In genomic region chr4:69596992-69597541, GRCm38 (mm10) we compare ENCODE assay signal across 19 mouse cellular contexts.
DNase-seq lines count a peak whose midpoint lies in the region; ATAC-seq lines count a peak whose summit lies in the region.
"Had no signal": no experiment of that assay in that cellular context is flagged by ENCODE, and none has a peak within 500 bp of the region (broad histone marks: within the 10 kb centered on the region; RNA-seq: fewer than 3 reads in every experiment).

No protein-coding gene starts in this region.

- H3K9ac ChIP-seq in forebrain, embryonic 11.5 days (ENCODE audit: low read length) = no peak overlapping the region
- H3K9ac ChIP-seq in hindbrain, embryonic 12.5 days = no peak overlapping the region
- no peak overlapping the region for H3K9ac ChIP-seq in midbrain, embryonic 13.5 days (replicated peaks)
- H3K9ac ChIP-seq: heart, embryonic 13.5 days; liver, embryonic 12.5 days; stomach, embryonic 15.5 days had no signal

- WGBS in forebrain, embryonic 11.5 days = 34% methylated on average over 6 of the region's 6 CpGs
- whole genome bisulfite sequencing in hindbrain, embryonic 12.5 days = 31% methylated on average over 6 of the region's 6 CpGs
- 26% methylated on average over 6 of the region's 6 CpGs for WGBS in midbrain, embryonic 13.5 days

- peak; percentile 7 for DNase-seq in embryo, embryonic 10.5 days (ENCODE audit: low spot score)
- no peak for DNase-seq in forebrain, embryonic 11.5 days (ENCODE audit: low spot score)
- DNase-seq in heart, adult 8-10 months (ENCODE audit: low spot score) = no peak
- DNase-seq in retina, embryonic 14.5 days (ENCODE audit: low spot score) = no peak
- no peak for DNase-seq in ovary, postnatal 36 days (ENCODE audit: low spot score)
- DNase-seq: adrenal gland, adult 8-10 months; cerebellum, postnatal 14 days; gastrocnemius, postnatal 36 days; heart, postnatal 4 days; kidney, adult 18-20 months; kidney, postnatal 25 days; retina, postnatal 1 day had no signal

- no peak overlapping the region for H3K27ac ChIP-seq in forebrain, embryonic 11.5 days (ENCODE audit: low read depth, low read length)
- no peak overlapping the region for H3K27ac ChIP-seq in hindbrain, embryonic 12.5 days
- H3K27ac ChIP-seq in midbrain, embryonic 13.5 days = 0 out of 2 replicates have a peak overlapping the region, but pooled peaks have one; percentile 25
- H3K27ac ChIP-seq: heart, embryonic 13.5 days; liver, embryonic 12.5 days; stomach, embryonic 15.5 days had no signal

- ATAC-seq in forebrain, embryonic 11.5 days (replicated peaks; ENCODE audit: low FRiP score) = peak; percentile 66
- peak; percentile 73 for ATAC-seq in hindbrain, embryonic 12.5 days (ENCODE audit: low FRiP score)
- peak; percentile 71 for ATAC-seq in midbrain, embryonic 13.5 days
- ATAC-seq: CD4-positive, CD25-positive, alpha-beta regulatory T cell, adult 4 months; liver, embryonic 12.5 days had no signal

- H3K27me3 ChIP-seq in forebrain, embryonic 11.5 days (ENCODE audit: control insufficient read depth, insufficient read depth, low read length) = no peaks in the 10 kb centered on the region
- H3K27me3 ChIP-seq in hindbrain, embryonic 12.5 days = no peaks in the 10 kb centered on the region
- no peaks in the 10 kb centered on the region for H3K27me3 ChIP-seq in midbrain, embryonic 13.5 days
- H3K27me3 ChIP-seq: heart, embryonic 13.5 days; liver, embryonic 12.5 days; megakaryocyte, embryonic 14.5 days; stomach, embryonic 15.5 days had no signal

- H3K4me1 ChIP-seq in forebrain, embryonic 11.5 days (replicated peaks; ENCODE audit: control insufficient read depth, insufficient read depth, low read length) = no peaks in the 10 kb centered on the region; the same call in 1 of the 2 replicates
- H3K4me1 ChIP-seq in hindbrain, embryonic 12.5 days = peaks cover 3% of the 10 kb centered on the region; the same call in 1 of the 2 replicates
- H3K4me1 ChIP-seq in midbrain, embryonic 13.5 days (replicated peaks) = peaks cover 13% of the 10 kb centered on the region; the same call in 1 of the 2 replicates
- H3K4me1 ChIP-seq: heart, embryonic 13.5 days; liver, embryonic 12.5 days; megakaryocyte, embryonic 14.5 days; stomach, embryonic 15.5 days had no signal

- H3K9me3 ChIP-seq in forebrain, embryonic 11.5 days (ENCODE audit: control insufficient read depth, low read length) = no peaks in the 10 kb centered on the region
- no peaks in the 10 kb centered on the region for H3K9me3 ChIP-seq in hindbrain, embryonic 12.5 days (replicated peaks)
- H3K9me3 ChIP-seq in midbrain, embryonic 13.5 days = no peaks in the 10 kb centered on the region
- H3K9me3 ChIP-seq: heart, embryonic 13.5 days; liver, embryonic 12.5 days; stomach, embryonic 15.5 days had no signal

- no peak overlapping the region for H3K4me2 ChIP-seq in forebrain, embryonic 11.5 days (ENCODE audit: low read depth, low read length, severe bottlenecking)
- no peak overlapping the region for H3K4me2 ChIP-seq in hindbrain, embryonic 12.5 days (replicated peaks)
- H3K4me2 ChIP-seq in midbrain, embryonic 13.5 days (replicated peaks) = no peak overlapping the region
- H3K4me2 ChIP-seq: heart, embryonic 13.5 days; liver, embryonic 12.5 days; stomach, embryonic 15.5 days had no signal

- H3K36me3 ChIP-seq in forebrain, embryonic 11.5 days (ENCODE audit: control insufficient read depth, insufficient read depth, low read length) = no peaks in the 10 kb centered on the region
- H3K36me3 ChIP-seq in hindbrain, embryonic 12.5 days = no peaks in the 10 kb centered on the region
- no peaks in the 10 kb centered on the region for H3K36me3 ChIP-seq in midbrain, embryonic 13.5 days
- H3K36me3 ChIP-seq: heart, embryonic 13.5 days; liver, embryonic 12.5 days; stomach, embryonic 15.5 days had no signal

- H3K4me3 ChIP-seq in forebrain, embryonic 11.5 days (ENCODE audit: low read depth, low read length) = no peak overlapping the region
- no peak overlapping the region for H3K4me3 ChIP-seq in hindbrain, embryonic 12.5 days
- H3K4me3 ChIP-seq in midbrain, embryonic 13.5 days (replicated peaks) = no peak overlapping the region
- H3K4me3 ChIP-seq: heart, embryonic 13.5 days; liver, embryonic 12.5 days; megakaryocyte, embryonic 14.5 days; stomach, embryonic 15.5 days had no signal
